Mouse (Mus musculus): ENCODE measurements at regions not wholly inside any gene's neighbourhood (a gene's known extent, or its start where the extent isn't known, plus 50 kb on each side); places are given as distances from the start of the nearest gene placed in this dataset.

DNA sequence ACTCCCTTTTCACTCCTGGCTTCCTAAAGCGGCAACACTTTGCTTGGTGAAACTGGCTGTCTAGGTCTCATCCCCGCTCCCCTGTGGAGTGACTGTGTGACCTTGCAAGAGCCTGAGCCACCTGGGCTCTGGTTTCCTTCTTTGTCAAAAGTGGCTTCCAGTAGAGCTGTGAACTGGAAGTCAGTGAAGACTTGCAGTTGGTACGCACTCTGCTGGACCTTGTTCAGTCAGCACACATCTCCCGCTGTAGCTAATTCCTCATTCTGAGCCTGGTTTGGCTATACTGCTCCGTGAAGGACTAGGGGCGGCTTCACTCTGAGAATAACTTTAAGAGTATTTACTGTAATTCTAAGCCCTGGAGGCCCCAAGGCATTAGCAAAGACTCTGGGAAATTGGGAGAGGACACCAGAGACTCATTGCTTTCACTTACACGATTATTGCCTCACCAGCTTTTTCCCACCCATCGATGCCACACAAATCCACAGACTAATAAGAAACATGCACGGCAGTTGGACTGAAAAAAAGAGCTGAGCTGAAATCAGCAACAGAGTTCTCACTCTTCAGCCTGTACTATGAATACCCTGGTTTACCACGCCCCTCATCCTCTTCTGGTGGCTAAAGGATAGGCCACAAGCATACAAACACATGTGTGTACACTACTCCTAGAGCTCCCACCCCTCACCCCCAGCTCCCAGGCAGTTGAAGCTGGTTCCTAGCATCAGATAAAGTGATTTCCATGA, 295.4 kb downstream of the Ets1 start:
- Histone ChIP-seq H3K9me3 (ENCODE audit: control insufficient read depth, low read depth, low read length) (no peaks in the 10 kb centered on the region), H3K4me3 (ENCODE audit: low read depth, low read length) (no peak overlapping the region), H3K36me3 (ENCODE audit: control insufficient read depth, insufficient read depth, low read length) (no peaks in the 10 kb centered on the region), H3K4me1 (ENCODE audit: control insufficient read depth, insufficient read depth, low read length) (0 out of 2 replicates have a peak, but pooled peaks cover 4% of the 10 kb centered on the region), H3K4me2 (replicated peaks; ENCODE audit: low read depth, low read length) (no peak overlapping the region), H3K27me3 (ENCODE audit: control insufficient read depth, insufficient read depth, low read length) (no peaks in the 10 kb centered on the region), H3K27ac (ENCODE audit: low read length) (no peak overlapping the region), H3K9ac (replicated peaks; ENCODE audit: low read depth, low read length) (no peak overlapping the region)
- no peak for ATAC-seq (ENCODE audit: insufficient number of reproducible peaks, insufficient read depth, low FRiP score, low read depth)
- 59% methylated on average over 10 of the region's 10 CpGs for WGBS

DNA sequence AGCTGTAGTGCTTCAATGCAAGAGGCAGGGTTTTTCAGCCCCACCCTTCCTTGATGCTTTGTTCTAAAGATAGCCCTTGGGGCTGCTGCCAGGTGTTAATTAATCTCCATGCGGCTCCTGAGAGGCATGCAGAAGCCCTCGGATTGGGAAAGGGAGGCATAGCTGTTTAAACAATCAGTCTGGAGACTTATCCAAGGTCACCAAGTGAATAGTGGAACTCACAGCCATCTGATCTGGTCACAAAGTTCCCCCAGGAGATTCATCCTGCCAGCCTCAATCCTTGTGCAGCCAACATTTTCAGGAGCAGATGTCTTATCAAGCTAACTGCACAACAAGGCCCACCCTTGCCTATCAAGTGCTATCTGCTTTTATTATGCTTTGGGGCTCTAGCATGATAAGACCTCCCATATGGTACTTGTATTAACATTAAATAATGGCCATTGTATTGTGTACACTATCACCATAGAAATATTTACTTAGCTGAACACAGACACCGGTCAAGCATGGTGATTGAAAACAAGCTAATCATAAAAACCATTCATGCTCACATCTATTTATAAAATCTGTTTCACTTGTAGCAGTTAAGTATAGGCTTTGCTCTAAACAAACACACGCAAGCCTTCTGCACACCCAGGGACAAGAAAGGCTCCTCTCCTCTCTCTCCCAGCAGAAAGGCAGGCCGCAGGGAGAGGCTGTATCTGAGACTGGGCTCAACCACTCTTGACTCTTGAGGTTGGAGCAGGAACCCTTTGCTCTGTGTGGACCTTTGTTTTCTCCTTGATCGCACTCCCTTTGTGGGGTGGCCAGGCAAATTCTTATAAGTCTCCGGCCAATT, 297.4 kb downstream of the Ets1 start:
- Histone ChIP-seq H3K27ac (ENCODE audit: low read length) (no peak overlapping the region), H3K36me3 (ENCODE audit: control insufficient read depth, insufficient read depth, low read length) (no peaks in the 10 kb centered on the region), H3K4me1 (ENCODE audit: control insufficient read depth, insufficient read depth, low read length) (0 out of 2 replicates have a peak, but pooled peaks cover 6% of the 10 kb centered on the region), H3K4me2 (replicated peaks; ENCODE audit: low read depth, low read length) (no peak overlapping the region), H3K9ac (replicated peaks; ENCODE audit: low read depth, low read length) (no peak overlapping the region), H3K4me3 (ENCODE audit: low read depth, low read length) (no peak overlapping the region), H3K27me3 (ENCODE audit: control insufficient read depth, insufficient read depth, low read length) (no peaks in the 10 kb centered on the region), H3K9me3 (ENCODE audit: control insufficient read depth, low read depth, low read length) (no peaks in the 10 kb centered on the region)
- ATAC-seq (ENCODE audit: insufficient number of reproducible peaks, insufficient read depth, low FRiP score, low read depth) = no peak
- 48% methylated on average over 7 of the region's 7 CpGs for WGBS

DNA sequence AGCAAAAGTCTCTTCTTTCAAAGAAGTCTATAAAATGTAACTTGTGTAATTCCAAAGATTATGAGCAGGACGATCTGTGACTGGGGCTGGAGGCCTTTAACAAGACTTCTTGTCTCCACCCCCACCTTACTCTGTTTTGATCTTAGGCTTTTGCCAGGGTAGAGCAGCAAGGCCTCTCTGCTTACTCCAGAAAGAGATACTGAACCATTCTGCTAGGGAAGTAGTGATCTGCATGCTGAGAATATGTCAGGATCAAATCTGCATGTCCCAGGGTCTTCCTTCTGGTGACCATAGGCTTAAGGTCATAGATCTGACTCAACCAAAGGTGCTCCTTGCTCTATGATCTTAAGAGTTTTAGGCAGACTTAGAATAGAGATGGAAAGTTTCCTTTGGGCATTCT, 298.4 kb downstream of the Ets1 start:
- WGBS = 64% methylated on average over 1 of the region's 1 CpGs
- Histone ChIP-seq H3K36me3 (ENCODE audit: control insufficient read depth, insufficient read depth, low read length) (no peaks in the 10 kb centered on the region), H3K4me3 (ENCODE audit: low read depth, low read length) (no peak overlapping the region), H3K27me3 (ENCODE audit: control insufficient read depth, insufficient read depth, low read length) (no peaks in the 10 kb centered on the region), H3K27ac (ENCODE audit: low read length) (no peak overlapping the region), H3K4me2 (replicated peaks; ENCODE audit: low read depth, low read length) (no peak overlapping the region), H3K4me1 (ENCODE audit: control insufficient read depth, insufficient read depth, low read length) (0 out of 2 replicates have a peak, but pooled peaks cover 6% of the 10 kb centered on the region), H3K9me3 (ENCODE audit: control insufficient read depth, low read depth, low read length) (no peaks in the 10 kb centered on the region), H3K9ac (replicated peaks; ENCODE audit: low read depth, low read length) (no peak overlapping the region)
- ATAC-seq (ENCODE audit: insufficient number of reproducible peaks, insufficient read depth, low FRiP score, low read depth) = no peak

DNA sequence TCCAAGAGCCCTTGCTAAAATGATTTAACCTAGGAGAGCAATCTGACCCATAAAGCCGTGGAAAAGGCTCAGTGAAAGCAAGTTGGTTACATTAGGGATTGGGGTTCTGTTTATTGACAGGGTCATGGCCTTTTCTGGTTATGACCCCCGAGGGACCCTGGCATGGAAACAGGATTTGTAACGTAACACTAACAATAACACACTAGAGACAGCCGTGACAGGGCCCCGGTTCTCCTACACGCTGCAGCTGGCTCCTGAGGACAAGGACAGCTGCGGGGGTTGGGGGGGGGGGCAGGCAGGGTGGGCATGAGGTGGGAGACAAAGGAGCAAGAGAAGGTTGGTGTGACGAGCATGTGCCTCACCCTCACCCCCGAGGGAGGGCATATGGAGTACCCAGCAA, 300.4 kb downstream of the Ets1 start:
- no peak overlapping the region for H3K9ac ChIP-seq (replicated peaks; ENCODE audit: low read depth, low read length)
- no peaks in the 10 kb centered on the region for H3K27me3 ChIP-seq (ENCODE audit: control insufficient read depth, insufficient read depth, low read length)
- H3K27ac ChIP-seq (ENCODE audit: low read length) = no peak overlapping the region
- 29% methylated on average over 9 of the region's 9 CpGs for WGBS
- no peak for ATAC-seq (ENCODE audit: insufficient number of reproducible peaks, insufficient read depth, low FRiP score, low read depth)
- H3K36me3 ChIP-seq (ENCODE audit: control insufficient read depth, insufficient read depth, low read length) = no peaks in the 10 kb centered on the region
- H3K4me3 ChIP-seq (ENCODE audit: low read depth, low read length) = no peak overlapping the region
- H3K9me3 ChIP-seq (ENCODE audit: control insufficient read depth, low read depth, low read length) = no peaks in the 10 kb centered on the region
- H3K4me1 ChIP-seq (ENCODE audit: control insufficient read depth, insufficient read depth, low read length) = peaks cover 10% of the 10 kb centered on the region
- H3K4me2 ChIP-seq (replicated peaks; ENCODE audit: low read depth, low read length) = no peak overlapping the region

DNA sequence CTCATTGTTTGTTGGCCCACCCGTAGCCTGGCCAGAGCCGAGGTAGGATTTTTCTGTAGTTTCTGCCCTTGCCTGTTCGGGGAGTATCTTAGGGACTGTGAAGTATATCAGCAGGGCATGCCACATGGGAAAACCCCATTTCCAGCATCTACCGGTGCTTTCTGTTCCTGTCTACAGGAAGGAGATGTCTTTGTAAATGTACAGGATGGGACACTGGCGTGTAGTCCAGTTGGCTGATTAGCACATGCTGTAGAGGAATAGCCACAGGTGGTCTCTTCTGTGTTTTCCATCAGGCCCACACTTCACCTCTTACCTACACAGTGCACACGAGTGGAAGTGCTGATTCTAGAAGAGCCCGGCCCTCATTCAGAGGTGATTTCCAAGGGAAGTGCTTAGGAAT, 301.4 kb downstream of the Ets1 start:
- Histone ChIP-seq H3K4me3 (ENCODE audit: low read depth, low read length) (no peak overlapping the region), H3K9ac (replicated peaks; ENCODE audit: low read depth, low read length) (no peak overlapping the region), H3K36me3 (ENCODE audit: control insufficient read depth, insufficient read depth, low read length) (no peaks in the 10 kb centered on the region), H3K4me1 (ENCODE audit: control insufficient read depth, insufficient read depth, low read length) (peaks cover 13% of the 10 kb centered on the region), H3K27ac (ENCODE audit: low read length) (no peak overlapping the region), H3K27me3 (ENCODE audit: control insufficient read depth, insufficient read depth, low read length) (no peaks in the 10 kb centered on the region), H3K9me3 (ENCODE audit: control insufficient read depth, low read depth, low read length) (no peaks in the 10 kb centered on the region), H3K4me2 (replicated peaks; ENCODE audit: low read depth, low read length) (no peak overlapping the region)
- ATAC-seq (ENCODE audit: insufficient number of reproducible peaks, insufficient read depth, low FRiP score, low read depth) = no peak
- WGBS = 86% methylated on average over 7 of the region's 7 CpGs

DNA sequence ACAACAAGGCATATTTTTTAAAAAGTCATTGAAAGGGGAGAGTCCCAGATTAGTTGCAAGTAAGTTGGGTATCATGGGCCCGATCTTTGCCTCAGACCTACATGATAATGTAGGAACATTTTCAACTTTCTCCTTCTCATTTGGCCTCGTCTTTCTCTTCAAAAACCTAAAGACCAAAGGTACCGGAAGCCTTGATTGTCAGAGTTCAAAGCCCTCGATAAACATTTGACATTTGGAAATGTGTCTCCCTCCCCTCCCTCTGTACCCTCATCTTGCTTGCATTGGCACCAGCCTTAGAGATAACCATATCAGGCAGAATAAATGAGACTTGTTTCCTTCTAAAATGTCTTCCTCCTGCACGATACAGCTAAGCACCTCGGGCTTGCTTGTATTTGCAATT, 302.8 kb downstream of the Ets1 start:
- WGBS = 85% methylated on average over 6 of the region's 6 CpGs
- no peaks in the 10 kb centered on the region for H3K9me3 ChIP-seq (ENCODE audit: control insufficient read depth, low read depth, low read length)

DNA sequence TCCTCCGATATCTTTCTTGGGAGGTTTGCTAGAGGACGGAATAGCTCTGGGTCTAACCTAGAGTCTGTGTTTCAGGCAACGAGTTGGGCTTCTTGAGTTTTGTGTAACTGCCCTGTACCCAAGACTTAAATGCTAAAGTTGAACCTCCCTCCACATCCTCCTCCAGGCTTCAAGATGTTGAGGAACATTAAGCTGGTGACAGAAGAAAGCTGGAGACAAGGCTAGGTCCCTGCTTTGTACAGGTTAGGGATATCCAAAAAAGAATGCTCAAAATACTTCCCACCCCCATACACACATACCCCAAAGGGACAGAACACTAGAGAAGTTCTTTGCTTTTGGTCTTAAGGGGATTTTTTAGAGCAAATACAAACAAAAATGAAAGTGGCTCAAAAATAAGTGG, 303.6 kb downstream of the Ets1 start:
- Histone ChIP-seq H3K9ac (replicated peaks; ENCODE audit: low read depth, low read length) (no peak overlapping the region), H3K27me3 (ENCODE audit: control insufficient read depth, insufficient read depth, low read length) (no peaks in the 10 kb centered on the region), H3K4me1 (ENCODE audit: control insufficient read depth, insufficient read depth, low read length) (peaks cover 10% of the 10 kb centered on the region), H3K27ac (ENCODE audit: low read length) (no peak overlapping the region), H3K4me2 (replicated peaks; ENCODE audit: low read depth, low read length) (no peak overlapping the region), H3K36me3 (ENCODE audit: control insufficient read depth, insufficient read depth, low read length) (no peaks in the 10 kb centered on the region), H3K9me3 (ENCODE audit: control insufficient read depth, low read depth, low read length) (no peaks in the 10 kb centered on the region), H3K4me3 (ENCODE audit: low read depth, low read length) (no peak overlapping the region)
- WGBS = 94% methylated on average over 3 of the region's 3 CpGs
- ATAC-seq (ENCODE audit: insufficient number of reproducible peaks, insufficient read depth, low FRiP score, low read depth) = no peak

More for the DNA sequence above, 302.8 kb downstream of the Ets1 start:
- peaks cover 12% of the 10 kb centered on the region for H3K4me1 ChIP-seq (ENCODE audit: control insufficient read depth, insufficient read depth, low read length)
- no peak overlapping the region for H3K4me2 ChIP-seq (replicated peaks; ENCODE audit: low read depth, low read length)
- no peaks in the 10 kb centered on the region for H3K27me3 ChIP-seq (ENCODE audit: control insufficient read depth, insufficient read depth, low read length)
- no peak overlapping the region for H3K4me3 ChIP-seq (ENCODE audit: low read depth, low read length)
- H3K9ac ChIP-seq (replicated peaks; ENCODE audit: low read depth, low read length) = no peak overlapping the region
- no peaks in the 10 kb centered on the region for H3K36me3 ChIP-seq (ENCODE audit: control insufficient read depth, insufficient read depth, low read length)
- H3K27ac ChIP-seq (ENCODE audit: low read length) = no peak overlapping the region
- ATAC-seq (ENCODE audit: insufficient number of reproducible peaks, insufficient read depth, low FRiP score, low read depth) = no peak

DNA sequence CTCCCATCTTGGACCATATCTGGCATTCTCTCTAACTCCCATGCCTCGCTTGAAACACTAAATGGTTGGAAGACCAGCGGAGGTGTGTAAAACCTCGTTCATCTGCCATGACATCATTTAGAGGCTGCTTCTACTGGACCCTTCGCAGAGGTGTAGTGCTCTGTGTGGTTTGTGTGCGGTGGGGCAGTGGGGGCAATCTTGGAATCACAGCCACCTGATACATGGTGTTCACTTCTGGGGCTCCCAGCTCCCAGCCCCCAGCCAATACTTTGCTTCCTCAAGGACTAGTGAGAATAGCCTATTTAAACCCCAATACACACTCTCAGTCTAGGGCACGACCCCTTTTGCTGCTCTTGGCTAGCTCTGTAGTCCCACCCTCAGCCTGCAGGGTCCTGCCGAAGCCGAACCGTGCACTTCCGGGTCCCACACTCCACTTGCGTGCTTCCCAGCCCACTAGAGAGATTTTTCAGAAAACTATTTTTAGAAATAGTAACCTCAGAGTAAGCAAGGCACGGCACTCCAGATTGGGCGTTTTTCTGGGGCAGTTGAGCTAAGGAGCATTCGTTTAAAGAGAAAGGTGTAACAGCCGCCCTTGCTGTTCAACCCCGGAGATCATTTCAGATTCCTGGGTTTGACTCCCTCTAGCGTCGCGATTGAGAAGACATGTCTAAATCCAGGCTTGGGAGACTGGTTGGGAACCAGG, 304.2 kb downstream of the Ets1 start:
- Histone ChIP-seq H3K4me2 (replicated peaks; ENCODE audit: low read depth, low read length) (peak overlapping the region; percentile 42), H3K27ac (ENCODE audit: low read length) (peak overlapping the region; percentile 53; the same call in 1 of the 2 replicates), H3K9ac (replicated peaks; ENCODE audit: low read depth, low read length) (peak overlapping the region; percentile 0; the same call in 1 of the 2 replicates), H3K36me3 (ENCODE audit: control insufficient read depth, insufficient read depth, low read length) (no peaks in the 10 kb centered on the region), H3K9me3 (ENCODE audit: control insufficient read depth, low read depth, low read length) (no peaks in the 10 kb centered on the region), H3K4me3 (ENCODE audit: low read depth, low read length) (peak overlapping the region; percentile 37), H3K27me3 (ENCODE audit: control insufficient read depth, insufficient read depth, low read length) (no peaks in the 10 kb centered on the region), H3K4me1 (ENCODE audit: control insufficient read depth, insufficient read depth, low read length) (peaks cover 10% of the 10 kb centered on the region)
- peak; percentile 70 for ATAC-seq (ENCODE audit: insufficient number of reproducible peaks, insufficient read depth, low FRiP score, low read depth)
- 20% methylated on average over 19 of the region's 19 CpGs for WGBS

Measured in stomach, embryonic 14.5 days (tissue).